Mouse (Mus musculus) heart, postnatal 0 days (tissue): Measurements from ENCODE around the gene Cbll1.

Source experiments
- CTCF ChIP-seq: IDR thresholded peaks from 2 replicates; pipeline ENCODE4 v1.5.1; 2016; ENCODE audit warnings: antibody characterized with exemption, control low read depth, low read depth
- EP300 ChIP-seq: IDR thresholded peaks from 2 replicates; pipeline ENCODE4 v1.6.1; 2016; ENCODE audit warnings: antibody characterized with exemption, low read depth

DNA sequence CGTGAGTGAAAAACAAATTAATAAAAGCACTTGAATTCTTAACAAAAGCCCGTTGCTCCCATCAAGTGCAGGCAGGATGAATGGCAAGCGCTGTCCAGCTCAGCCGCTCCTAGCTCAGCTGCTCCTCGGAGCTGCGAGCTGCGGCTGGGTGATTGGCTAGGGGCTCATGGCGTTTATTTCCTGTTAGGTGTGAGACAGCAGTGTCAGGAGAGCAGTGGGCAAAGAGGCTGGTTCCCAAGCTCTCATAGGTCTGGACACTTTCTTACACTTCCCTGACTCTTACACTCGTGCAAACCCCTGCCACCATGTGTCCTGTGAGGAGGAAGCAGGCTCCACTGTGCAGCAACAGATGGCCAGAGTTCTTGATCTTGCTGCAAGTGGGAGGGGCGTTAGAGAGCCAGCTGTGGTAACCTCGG is 55.3 kb downstream of the Cbll1 start:
- TF ChIP-seq CTCF (no peak), EP300 (no peak)
